Mouse (Mus musculus) thymus, adult 18-20 months (tissue): Measurements from ENCODE around the gene Cnfn.
"Not testable (repeated sequence)": the region's sequence is repeated elsewhere in the genome, so short reads cannot be mapped to it uniquely, and the experiment has no call there.

ENCODE experiments used
- DNase-seq, 2 experiments: peaks; one replicate each; pipeline ENCODE4 v3.0.0; 2022; ENCODE audit warnings: mixed read lengths in 2 of 2

Cnfn gene

DNA sequence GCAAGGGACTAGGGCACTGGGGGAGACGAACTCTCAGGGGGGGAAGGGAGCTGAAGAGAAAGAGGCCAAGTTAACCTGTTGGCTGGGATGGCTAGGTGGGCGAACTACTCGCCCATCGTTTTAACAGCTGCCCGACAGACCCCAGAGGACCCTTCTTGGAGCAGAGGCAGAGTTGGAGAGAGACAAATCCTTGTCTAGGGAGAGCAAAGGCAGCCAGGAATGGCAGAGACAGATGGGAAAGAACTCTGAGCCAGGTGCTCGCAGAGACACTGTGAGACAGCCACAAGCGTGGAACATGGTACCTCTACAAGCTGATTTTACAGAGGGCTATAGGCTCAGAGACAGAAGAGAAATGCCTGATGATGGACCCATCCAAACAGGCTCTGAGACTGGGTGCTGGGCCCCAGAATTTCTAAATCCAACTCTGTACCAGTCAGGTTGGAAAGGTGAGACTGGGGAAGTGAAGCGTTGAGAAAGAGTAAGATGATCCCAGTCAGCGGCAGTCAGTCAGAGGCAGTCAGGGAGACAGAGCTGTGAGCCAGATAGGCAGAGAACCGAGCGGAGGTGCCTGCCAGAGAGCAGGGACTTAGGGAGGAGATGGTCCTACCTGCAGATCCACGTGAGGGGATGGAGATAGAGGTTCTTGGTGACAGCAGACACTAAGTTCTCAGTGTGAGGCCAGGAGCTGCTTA, at the start of gene Cnfn:
Cnfn (minus strand) TSS at position 667 of the 692 bp plus-strand sequence.
- DNase-seq: no peak

DNA sequence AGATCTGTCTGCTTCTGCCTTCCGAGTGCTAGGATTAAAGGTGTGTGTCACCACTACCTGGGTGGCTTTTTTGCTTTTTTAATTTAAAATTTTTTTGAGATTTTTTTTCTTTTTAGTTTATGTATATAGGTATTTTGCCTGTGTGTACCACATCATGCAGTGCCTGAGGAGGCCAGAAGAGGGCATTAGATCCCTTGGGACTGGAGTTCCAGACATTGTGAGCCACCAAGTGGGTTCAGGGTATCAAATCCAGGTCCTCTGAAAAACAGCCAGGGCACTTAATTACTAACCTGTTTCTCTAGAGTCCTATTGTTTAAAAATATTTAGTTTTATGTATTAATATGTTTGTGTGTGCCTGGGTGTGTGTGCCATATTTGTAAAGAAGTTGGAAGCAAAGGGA, 48.1 kb upstream of the Cnfn start:
- DNase-seq: no peak

DNA sequence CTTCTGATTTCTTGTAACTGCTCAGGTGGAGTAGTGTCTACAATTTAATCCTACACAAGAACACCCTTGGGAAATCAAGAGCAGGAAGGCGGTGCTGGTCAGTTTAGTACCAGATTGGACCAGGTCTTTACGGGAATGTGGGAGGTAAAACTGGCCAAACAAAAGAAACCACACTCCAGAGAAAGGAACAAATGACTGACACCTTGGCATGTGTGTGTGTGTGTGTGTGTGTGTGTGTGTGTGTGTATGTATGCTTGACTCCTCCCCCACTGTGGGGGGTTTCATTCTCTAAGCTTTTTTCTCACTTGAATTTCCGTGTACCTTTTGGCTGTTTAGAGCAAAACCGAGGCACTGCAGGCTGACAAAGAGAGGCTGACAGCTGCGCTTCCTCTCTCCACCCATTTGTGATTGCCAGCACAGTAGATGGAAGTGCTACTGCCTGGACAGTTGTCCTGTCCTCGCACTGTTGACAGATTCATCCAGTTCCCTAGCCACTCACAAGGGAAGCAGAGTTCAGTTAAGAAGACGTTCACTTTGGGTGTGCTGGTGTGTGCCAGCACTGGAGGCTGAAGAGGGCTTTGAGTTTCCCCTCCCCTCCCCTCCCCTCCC, 43.4 kb upstream of the Cnfn start, which contains the start of gene Cxcl17:
Cxcl17 (minus strand) TSS at position 54 of the 609 bp plus-strand sequence.
- no peak for DNase-seq

DNA sequence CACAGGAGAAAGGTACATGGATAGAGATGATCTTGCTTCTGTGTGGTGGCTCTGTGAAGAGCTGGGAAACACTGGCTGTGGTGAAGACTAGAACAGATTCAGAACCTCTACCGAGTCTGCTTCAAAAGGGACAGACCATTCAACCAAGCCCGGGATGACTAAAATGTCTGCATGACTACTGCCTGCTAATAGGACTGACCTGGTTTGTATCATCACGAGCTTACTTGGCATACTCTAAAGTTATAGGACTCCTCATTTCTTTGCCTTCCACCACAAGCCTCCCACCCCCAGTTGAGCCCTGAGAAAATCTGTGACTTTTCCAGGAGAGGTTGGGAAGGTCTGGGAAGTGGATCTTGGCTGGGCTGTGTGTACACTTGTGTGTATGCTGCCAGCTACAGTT, 42.3 kb upstream of the Cnfn start:
- no peak for DNase-seq

DNA sequence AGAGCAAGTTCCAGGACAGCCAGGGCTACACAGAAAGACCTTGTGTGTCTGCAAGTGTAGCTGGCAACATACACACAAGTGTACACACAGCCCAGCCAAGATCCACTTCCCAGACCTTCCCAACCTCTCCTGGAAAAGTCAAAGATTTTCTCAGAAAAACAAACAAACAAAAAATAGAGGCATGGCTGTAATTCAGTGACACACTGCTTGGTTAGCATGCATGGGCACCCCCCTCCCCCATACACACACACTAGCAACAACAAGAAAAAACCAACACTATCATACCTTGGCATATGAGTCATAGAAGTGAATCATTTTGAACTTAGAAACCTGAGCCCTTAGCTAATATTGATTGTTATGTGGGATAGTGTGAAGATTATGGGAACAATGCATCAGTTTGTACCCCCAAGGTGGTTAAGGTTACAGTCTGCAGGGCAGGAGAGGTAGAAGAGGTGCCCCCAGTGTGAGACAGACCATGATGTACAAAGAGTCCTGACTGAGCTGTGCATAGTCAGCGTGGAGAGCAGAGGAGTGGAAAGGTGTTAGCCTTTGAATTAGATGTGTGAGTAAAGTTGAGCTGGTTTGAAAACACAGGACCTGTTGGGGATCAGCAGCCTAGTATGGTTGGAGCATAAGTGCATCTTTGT, 41.6 kb upstream of the Cnfn start:
- DNase-seq: no peak

DNA sequence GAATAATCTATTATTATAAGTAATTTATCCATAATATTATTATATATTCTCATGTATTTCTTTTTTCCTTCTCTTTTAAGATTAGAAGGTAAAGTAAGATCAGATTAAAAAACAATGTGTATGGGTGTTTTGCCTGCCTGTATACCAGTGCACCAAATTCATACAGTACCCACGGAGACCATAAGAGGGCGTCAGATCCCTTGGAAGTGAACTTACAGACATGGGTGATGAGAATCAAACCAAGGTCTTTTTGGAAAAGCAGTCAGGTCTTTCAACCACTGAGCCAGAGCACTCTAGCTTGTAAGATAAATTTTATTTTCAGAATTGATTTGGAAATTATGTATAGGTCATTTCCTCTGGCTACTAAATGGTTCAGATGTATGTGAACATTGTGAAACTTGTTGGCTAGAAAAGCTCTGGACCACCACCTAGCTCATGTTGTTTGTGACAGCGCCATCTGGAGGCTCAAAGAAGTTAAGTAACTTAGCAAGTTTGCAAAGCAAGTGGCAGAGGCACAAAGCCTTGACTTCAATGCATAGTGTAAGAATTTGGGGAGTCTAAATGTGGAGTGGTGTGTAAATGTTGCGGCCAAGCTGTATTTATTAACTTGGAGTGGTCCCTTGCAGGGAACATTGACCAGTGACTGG, 39.7 kb upstream of the Cnfn start:
- no peak for DNase-seq

DNA sequence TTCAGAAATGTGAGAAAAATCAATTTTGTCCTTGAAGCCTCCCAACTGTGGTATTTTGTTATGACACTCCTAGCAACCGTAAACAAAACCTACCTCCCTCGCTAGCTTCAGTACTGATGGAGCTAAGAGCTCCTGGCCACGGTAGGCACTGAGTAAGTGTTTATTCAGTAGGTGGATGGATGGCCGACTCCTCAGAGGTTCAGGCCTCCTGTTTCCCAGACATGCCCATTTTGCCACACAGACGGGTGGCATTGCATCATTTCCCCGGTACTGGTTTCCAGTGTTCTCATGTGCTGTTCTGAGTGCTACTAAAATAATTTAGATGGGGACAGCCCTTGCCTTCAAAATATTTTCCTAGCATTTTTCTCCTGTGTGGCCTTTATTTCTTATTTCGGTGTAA, 36.9 kb upstream of the Cnfn start:
- DNase-seq: no peak

DNA sequence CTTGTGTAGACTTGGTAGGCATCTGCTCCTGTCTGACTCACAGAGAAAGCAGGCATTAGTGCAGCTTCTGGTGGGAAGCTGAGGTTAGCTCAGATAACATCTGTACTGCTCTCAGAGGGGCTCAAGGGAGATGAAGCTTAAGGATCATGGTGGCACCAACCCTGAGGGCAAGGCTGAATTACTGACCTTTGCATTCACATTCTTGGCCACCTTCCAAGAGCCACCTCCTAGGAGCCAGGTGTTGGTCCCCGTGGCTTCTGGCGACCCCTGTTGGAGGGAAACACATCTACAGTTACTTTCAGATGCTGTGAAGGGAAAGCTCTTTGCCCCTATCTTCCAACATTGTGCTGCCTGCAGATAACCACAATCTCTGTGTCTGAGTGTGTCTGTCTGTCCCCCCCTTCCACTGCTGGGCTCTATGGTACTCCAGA, 33.2 kb upstream of the Cnfn start:
- no peak for DNase-seq

DNA sequence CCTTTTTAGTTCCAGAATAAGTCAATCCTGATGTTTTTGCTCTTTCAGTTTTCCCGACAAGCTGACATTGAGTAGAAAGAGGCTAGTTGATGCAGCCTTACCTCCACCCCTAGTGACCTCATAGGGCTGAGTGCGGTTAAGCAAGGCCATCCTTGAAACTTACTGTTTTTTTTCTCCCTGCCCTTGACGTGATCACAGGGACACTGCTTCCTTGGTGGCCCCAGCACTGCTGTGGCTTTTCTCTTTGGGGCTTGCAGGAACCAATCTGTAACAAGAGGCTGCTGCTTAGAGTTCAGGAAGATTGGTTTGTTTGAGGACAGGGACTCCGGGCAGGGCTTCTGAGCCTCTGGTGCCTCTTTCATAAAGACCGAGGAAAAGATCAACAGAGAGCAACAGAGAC, 32.5 kb upstream of the Cnfn start:
- DNase-seq: no peak

DNA sequence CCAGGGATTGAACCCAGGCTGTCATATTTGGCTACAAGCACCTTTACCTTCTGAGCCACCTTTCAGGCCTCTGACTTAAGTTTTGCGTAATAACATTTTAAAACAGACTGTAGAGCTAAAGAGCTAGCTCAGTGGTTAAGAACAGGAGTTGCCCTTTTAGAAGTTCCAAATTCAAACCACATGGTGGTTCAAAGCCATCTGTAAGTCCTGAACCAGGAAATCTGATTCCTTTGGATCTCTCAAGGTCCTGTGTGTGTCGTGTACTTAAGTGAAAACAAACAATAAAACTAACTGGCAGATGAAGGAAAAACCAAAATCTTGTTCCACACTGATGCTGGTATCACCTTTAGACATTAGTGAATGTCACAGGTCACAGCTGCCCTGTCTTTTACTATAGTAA, 32.0 kb upstream of the Cnfn start:
- no peak for DNase-seq

DNA sequence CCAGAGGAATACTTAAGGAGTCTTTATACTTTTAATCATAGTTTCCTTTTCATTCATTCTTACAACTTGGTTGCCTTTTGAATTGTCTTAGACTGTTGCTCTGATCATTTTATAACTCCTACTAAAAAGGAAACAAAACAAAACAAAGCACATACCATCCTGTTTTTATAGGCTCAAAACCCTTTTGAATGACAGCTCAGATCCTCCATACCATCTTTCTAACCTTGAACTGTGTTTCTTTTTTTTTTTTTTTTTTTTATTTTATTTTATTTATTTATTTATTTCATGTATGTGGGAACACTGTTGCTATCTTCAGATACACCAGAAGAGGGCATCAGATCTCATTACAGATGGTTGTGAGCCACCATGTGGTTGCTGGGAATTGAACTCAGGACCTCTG, 29.5 kb upstream of the Cnfn start:
- DNase-seq: not testable (repeated sequence)

DNA sequence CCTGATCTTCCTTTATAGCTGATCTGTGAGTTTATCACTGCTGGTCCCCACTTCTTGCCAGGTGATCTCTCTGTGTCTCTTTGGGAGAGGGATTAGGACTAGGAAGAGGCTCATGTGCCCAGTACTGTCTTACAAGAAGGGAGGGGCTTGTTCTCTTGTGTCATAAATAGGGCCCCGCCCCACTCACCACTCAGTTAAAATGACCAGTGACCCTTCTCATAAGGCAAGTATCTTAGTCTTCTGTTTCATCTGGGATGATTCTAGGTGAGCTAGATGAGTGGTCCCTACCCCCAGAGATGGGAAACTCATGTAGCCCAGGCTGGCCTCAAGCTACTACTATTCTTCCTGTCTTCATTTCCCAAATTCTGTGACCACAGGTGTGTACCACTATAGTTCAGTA, 29.1 kb upstream of the Cnfn start, which contains the start of gene Lipe:
Lipe (minus strand) TSS at position 101 of the 400 bp plus-strand sequence.
- DNase-seq: no peak

DNA sequence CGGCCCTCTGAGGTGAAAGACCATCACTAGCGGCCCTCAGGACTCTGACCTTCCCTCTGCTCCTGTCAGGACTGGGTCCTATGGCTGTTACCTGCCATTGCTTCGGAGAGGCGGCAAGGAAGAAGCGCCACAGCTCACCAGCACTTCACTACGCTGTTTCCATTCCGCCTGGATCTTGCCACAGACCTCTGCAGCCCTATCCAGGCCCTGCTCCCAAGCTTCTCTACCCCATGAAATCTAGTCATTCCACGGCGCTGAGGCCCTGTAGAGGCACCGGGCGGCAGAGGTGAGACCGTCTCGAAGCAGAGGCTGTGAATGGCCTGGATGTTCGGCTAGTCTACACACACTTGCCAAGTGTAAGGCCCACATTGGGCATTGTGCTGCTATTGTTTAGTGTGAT, 27.1 kb upstream of the Cnfn start:
- no peak for DNase-seq

DNA sequence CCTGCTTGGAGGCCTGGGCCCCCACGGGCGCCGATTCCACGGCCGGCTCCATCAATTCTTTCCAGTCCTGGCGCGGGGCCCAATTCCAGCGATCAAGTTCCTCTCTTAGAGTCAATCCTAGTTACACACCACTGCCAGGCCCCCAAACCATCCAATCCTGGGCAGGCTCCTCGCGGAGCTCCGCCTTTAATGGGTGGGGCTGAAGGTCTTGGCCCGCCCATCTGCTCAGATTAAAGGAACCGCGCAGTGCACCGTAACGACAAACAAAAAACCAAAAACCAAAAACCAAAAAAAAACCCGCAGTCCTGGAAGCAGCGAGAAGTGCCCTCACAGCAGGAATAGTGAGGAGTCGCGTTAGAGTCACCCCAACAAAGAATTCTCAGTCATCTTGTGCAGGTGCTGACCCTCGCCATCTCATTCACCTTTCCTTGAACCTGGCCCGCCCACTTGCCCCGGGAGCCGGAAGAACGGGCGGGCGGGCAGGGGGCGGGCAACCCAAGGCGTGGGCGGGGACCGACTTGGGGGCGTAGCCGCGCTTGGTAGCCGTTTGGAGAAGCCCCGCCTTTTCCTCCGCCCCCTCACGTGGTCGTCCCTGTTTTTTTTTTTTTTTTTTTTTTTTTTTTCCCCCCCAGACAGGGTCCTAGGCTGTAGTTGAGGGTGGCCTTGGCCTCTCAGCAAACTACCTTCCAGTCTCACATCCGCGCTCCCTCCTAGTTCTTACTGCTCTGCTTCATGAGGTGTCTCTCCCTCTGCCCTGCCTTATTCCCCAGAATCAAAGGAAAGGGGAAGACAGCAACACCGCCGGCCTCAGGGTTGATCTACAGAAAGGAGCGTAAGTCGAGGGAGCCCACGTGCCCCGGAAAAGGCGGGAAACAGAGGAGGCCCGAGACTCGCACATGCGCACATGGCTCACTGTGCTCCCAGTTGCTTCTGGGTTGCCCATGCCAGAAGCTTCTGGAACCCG, 26.3 kb upstream of the Cnfn start:
- DNase-seq: peak; percentile 86 to 89

DNA sequence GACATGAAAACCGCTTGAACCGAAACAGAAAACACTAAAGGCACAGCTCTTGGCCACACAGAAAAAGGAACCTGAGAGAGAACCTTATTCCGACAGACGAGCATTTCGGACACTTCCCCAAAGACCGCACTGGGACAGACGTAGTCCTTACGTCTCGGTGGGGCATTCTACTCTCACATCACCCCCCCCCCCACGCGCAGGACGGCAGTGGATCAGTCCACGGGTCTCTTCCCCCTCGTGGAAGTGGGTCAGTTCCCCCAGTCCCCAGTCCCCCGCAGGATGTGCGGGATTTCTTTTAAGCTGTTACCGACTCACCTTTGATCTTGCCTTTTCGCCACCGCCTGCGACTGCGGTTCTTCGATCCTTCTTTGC, 25.6 kb upstream of the Cnfn start:
- DNase-seq: no peak

DNA sequence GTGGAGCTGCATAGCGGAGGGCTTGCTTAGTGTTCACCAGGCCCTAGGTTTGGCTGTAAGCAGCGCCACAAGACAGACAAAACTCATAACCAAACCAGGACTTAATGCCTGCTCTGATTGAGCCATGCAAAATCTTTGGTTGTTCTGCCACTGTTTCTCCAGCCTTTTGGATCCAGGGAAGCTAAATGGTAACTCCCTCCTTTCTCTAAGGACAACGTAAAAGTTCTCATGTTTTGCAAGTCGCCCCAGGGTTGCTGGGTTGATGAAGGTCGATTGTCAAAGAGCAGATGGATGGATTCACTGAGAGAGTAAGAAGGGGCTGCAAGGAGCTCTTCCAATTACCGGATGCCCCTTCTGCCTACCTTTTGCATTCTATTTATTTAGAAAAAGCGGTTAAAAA, 25.2 kb upstream of the Cnfn start:
- DNase-seq: no peak

DNA sequence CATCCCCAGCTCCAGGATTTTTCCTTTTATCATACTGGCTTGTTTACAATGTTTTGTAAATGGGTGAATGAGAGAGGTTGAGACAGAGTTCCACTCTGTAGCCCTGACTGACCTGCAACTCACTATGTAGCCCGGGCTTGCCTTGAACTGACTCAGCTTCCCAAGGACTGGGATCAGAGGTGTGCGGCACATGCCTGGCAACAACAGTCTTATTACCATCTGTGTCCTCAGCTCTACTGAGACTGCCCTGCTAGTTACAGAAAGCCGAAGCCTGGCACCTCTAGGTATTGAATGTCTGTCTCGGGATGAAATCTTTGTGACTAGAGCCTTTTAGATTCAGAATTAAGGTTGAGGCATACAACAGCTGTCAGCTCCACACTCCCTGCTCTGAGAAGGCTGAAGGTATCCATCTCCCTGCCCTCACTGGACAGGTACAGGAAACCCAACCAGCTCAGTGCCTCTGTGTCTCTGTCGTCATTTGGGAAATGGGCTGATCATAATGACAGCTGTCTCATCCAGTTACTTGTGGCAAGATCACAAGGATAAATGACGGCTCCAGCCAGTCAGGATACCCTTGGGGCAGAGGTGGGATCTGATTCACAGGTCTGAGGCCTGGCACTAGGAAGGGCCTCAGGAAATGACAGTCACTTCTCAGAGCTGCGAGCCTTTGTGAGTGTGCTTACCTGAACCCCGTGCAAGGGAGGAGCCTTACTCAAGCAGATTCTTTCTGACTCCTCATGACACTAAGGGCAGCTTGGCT, 24.1 kb upstream of the Cnfn start:
- no peak for DNase-seq

DNA sequence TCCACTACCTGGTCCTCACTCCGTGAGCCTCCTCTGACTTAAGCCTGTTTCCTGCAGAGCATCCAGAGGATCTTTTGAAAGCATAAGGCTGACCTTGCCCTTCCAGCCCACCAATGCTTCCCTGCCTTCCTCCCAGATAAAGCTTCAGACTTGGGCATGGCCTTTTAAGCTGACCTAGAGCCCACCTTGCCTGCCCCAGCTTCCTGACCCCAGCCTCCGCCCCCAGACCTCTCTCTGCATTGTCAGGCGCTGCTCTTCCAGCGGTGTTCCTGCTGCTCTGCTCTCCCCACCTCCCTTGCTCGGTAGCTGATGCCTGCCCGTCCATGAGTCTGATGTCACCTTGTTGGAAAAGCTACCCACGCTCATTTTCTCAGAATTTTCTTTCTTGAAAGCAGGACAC, 23.3 kb upstream of the Cnfn start:
- no peak for DNase-seq

DNA sequence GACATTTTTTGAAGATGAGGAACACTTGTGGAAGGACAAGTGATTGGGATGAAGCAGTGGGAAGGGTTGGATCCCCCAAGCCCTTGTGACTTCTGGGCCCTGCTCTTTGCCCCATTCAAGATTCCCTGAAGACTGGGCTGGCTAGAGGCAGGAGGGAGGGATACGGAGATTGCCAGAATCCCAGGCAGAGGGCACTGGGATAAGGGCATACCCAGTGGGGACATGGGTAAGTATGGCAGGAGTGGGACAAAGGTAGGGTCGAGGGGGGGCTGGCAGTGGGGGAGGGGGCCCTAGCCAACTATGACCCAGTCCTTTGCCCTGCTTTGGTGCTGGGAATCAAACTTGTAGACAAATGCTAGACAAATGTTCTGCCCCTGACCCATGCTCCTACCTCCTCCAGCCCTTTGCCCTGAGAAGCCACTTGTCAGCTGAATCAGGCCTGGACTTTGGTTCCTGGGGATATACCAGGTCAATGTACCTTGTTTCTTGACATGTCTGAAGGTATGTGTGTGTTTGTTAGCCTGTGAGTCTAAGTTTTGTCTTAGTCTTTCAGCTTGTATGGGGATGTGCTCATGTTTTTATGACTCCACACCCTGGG, 22.4 kb upstream of the Cnfn start:
- no peak for DNase-seq

DNA sequence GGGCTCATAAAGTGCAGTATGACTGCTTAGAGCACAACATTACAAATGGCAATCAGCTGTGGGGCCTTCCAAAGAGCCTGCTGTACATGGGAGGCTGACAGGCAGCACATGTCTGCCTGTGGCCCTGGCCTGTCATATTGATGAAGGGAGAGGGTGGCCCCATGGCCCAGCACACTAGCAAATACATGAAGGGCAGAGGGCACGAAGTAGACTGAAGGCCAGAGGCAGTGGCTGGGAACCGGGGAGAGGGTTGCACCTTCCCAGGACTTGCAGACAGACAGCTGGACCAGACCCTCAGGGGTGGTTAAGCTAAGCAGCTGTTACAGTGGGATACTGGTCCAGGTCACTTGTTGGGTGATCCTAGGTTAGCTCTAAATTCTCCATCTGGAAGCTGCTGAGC, 21.5 kb upstream of the Cnfn start:
- DNase-seq: no peak

DNA sequence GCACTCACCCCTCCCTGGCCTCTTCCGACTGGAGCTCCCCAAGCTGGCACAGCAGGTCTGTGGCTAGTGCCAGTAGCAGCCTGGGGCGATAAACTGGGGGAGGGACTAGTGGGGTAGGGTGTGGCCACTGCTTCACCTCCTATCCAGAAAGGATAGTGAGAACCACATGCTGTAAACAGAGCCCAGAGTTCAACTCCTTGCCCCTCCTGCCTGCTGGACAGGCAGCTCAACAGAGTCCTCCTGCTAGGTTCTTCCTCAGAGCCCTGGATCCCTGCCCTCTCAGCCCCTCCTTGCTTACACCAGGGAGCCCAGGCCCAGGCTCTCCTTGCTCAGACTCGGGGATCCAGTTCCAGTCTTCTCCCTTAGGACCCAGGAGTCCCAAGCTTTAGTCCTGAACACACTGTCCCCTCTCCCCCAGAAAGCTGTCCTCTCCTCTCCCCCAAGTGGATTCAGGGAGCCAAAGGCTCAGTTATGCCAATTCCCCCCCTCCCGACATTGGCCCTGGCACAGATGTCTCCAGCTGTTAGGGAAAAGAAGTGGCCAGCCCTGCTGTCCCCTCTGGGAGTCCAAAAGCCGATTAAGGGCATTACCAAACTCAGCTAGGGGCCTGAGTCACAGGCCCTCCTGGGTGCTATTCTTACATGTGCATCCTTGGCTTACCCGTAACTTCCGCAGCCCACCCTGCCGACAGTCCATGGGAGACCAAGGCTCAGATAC, 20.7 kb upstream of the Cnfn start:
- DNase-seq: no peak
